Mouse (Mus musculus): ENCODE measurements at regions not wholly inside any gene's neighbourhood (a gene's known extent, or its start where the extent isn't known, plus 50 kb on each side); places are given as distances from the start of the nearest gene placed in this dataset.

DNA sequence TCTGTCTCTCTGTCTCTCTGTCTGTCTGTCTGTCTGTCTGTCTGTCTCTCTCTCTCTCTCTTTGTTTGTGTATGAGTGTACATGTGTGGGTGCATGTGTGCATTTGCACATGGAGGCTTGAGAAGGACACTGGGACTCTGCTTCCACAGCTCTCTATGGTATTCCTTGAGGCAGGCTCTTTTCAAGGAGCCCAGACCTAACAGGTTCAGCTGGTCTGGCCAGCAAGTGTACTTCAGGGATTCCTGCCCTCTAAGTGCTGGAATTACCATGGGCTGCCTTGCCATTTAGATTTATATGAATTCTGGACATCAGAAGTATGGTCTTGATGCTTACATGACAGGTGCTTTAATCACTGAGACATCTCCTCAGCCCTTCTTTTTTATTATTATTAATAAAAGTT lies 274.4 kb downstream of the Tmem38b start:
- Histone ChIP-seq H3K27me3 (ENCODE audit: control insufficient read depth, insufficient read depth, low read length, poor library complexity, severe bottlenecking) (no peaks in the 10 kb centered on the region), H3K27ac (ENCODE audit: insufficient read depth, low read length) (no peak overlapping the region), H3K9ac (ENCODE audit: low read depth, poor library complexity, severe bottlenecking) (no peak overlapping the region), H3K4me1 (ENCODE audit: control insufficient read depth, insufficient read depth, low read length) (no peaks in the 10 kb centered on the region), H3K36me3 (ENCODE audit: control insufficient read depth, insufficient read depth, low read length, poor library complexity, severe bottlenecking) (no peaks in the 10 kb centered on the region), H3K9me3 (replicated peaks; ENCODE audit: control insufficient read depth, insufficient read depth, low read length, poor library complexity, severe bottlenecking) (no peaks in the 10 kb centered on the region), H3K4me3 (ENCODE audit: low read depth, low read length) (no peak overlapping the region)
- no peak for TF ChIP-seq CTCF (IDR thresholded peaks at IDR 0.05; ENCODE audit: low read depth, low read length)
- no peak for TF ChIP-seq EP300 (IDR thresholded peaks at IDR 0.05; ENCODE audit: insufficient read depth, low read depth, low read length)
- TF ChIP-seq POLR2A (IDR thresholded peaks at IDR 0.05; ENCODE audit: insufficient read depth, low read length), result no peak

DNA sequence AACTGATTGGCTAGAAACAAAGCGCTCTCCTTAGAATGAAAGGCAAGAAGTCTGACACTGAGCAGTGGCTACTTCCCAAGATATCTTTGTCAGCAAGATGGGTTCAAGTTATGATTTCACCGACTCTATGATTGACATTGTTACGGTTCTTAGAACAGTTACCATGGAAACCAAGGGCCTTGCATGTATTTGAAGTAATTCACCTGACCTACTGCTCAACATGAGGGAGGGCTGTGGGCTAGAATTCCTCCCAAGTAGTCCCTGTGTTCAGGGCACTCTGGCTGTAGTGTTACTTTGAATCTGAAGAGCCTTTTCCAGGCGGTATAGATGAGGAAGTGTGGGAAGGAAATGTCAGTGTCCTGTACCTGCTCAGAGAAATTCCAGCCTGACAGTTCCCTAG lies 281.1 kb downstream of the Tmem38b start:
- H3K27ac ChIP-seq (ENCODE audit: insufficient read depth, low read length), result no peak overlapping the region
- H3K27me3 ChIP-seq (ENCODE audit: control insufficient read depth, insufficient read depth, low read length, poor library complexity, severe bottlenecking), result no peaks in the 10 kb centered on the region
- H3K4me1 ChIP-seq (ENCODE audit: control insufficient read depth, insufficient read depth, low read length), result no peaks in the 10 kb centered on the region
- H3K4me3 ChIP-seq (ENCODE audit: low read depth, low read length), result no peak overlapping the region
- no peaks in the 10 kb centered on the region for H3K36me3 ChIP-seq (ENCODE audit: control insufficient read depth, insufficient read depth, low read length, poor library complexity, severe bottlenecking)
- no peak overlapping the region for H3K9ac ChIP-seq (ENCODE audit: low read depth, poor library complexity, severe bottlenecking)
- no peaks in the 10 kb centered on the region for H3K9me3 ChIP-seq (replicated peaks; ENCODE audit: control insufficient read depth, insufficient read depth, low read length, poor library complexity, severe bottlenecking)
- TF ChIP-seq POLR2A (IDR thresholded peaks at IDR 0.05; ENCODE audit: insufficient read depth, low read length) (no peak), EP300 (IDR thresholded peaks at IDR 0.05; ENCODE audit: insufficient read depth, low read depth, low read length) (no peak), CTCF (IDR thresholded peaks at IDR 0.05; ENCODE audit: low read depth, low read length) (no peak)

GRCm38 (mm10) chr4:54116310-54116709 lies 290.5 kb downstream of the Tmem38b start:
- no peak for TF ChIP-seq CTCF (IDR thresholded peaks at IDR 0.05; ENCODE audit: low read depth, low read length)
- no peak overlapping the region for H3K9ac ChIP-seq (ENCODE audit: low read depth, poor library complexity, severe bottlenecking)
- H3K36me3 ChIP-seq (ENCODE audit: control insufficient read depth, insufficient read depth, low read length, poor library complexity, severe bottlenecking), result no peaks in the 10 kb centered on the region
- no peaks in the 10 kb centered on the region for H3K9me3 ChIP-seq (replicated peaks; ENCODE audit: control insufficient read depth, insufficient read depth, low read length, poor library complexity, severe bottlenecking)
- no peaks in the 10 kb centered on the region for H3K27me3 ChIP-seq (ENCODE audit: control insufficient read depth, insufficient read depth, low read length, poor library complexity, severe bottlenecking)
- H3K4me1 ChIP-seq (ENCODE audit: control insufficient read depth, insufficient read depth, low read length), result no peaks in the 10 kb centered on the region
- no peak overlapping the region for H3K27ac ChIP-seq (ENCODE audit: insufficient read depth, low read length)
- H3K4me3 ChIP-seq (ENCODE audit: low read depth, low read length), result no peak overlapping the region

DNA sequence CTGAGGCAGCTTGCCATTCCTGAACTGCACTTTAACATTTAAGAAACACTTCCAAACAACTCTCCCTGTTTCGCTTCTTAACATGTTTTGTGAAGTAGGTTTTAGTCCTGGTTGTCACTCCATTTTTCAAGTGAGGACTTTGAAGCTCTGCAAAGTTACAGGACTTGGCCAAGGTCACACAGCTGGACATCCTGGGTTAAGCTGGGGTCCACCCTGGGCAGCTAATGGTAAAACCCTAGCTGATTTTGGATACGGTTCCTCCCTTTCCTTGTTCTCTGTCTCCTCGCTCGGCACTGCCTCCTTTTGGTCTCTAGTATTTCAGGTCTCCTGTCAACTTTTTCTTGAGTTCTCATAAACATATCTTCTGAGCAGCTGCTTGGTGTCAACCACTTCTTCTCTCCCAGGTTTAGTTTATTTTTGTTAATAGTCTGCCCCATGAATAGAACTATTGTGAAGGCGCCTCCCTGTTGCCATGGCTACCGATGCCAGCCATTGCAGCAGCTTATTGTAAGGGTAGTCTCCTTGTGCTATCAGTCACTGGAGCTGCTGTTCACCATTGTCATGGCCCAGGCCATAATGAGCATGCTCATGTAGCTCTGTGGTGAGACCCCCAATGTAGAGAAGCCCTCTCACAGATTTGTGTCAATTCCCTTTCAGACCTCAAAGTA lies 292.5 kb downstream of the Tmem38b start:
- no peak overlapping the region for H3K9ac ChIP-seq (ENCODE audit: low read depth, poor library complexity, severe bottlenecking)
- H3K4me1 ChIP-seq (ENCODE audit: control insufficient read depth, insufficient read depth, low read length), result no peaks in the 10 kb centered on the region
- H3K36me3 ChIP-seq (ENCODE audit: control insufficient read depth, insufficient read depth, low read length, poor library complexity, severe bottlenecking), result no peaks in the 10 kb centered on the region
- H3K9me3 ChIP-seq (replicated peaks; ENCODE audit: control insufficient read depth, insufficient read depth, low read length, poor library complexity, severe bottlenecking), result no peaks in the 10 kb centered on the region
- H3K27ac ChIP-seq (ENCODE audit: insufficient read depth, low read length), result no peak overlapping the region
- H3K27me3 ChIP-seq (ENCODE audit: control insufficient read depth, insufficient read depth, low read length, poor library complexity, severe bottlenecking), result no peaks in the 10 kb centered on the region
- no peak overlapping the region for H3K4me3 ChIP-seq (ENCODE audit: low read depth, low read length)
- TF ChIP-seq EP300 (IDR thresholded peaks at IDR 0.05; ENCODE audit: insufficient read depth, low read depth, low read length), result no peak
- no peak for TF ChIP-seq CTCF (IDR thresholded peaks at IDR 0.05; ENCODE audit: low read depth, low read length)
- no peak for TF ChIP-seq POLR2A (IDR thresholded peaks at IDR 0.05; ENCODE audit: insufficient read depth, low read length)

GRCm38 (mm10) chr4:54128717-54129698 lies 303.2 kb downstream of the Tmem38b start:
- Histone ChIP-seq H3K4me1 (ENCODE audit: control insufficient read depth, insufficient read depth, low read length) (no peaks in the 10 kb centered on the region), H3K9ac (ENCODE audit: low read depth, poor library complexity, severe bottlenecking) (no peak overlapping the region), H3K4me3 (ENCODE audit: low read depth, low read length) (no peak overlapping the region), H3K9me3 (replicated peaks; ENCODE audit: control insufficient read depth, insufficient read depth, low read length, poor library complexity, severe bottlenecking) (no peaks in the 10 kb centered on the region), H3K36me3 (ENCODE audit: control insufficient read depth, insufficient read depth, low read length, poor library complexity, severe bottlenecking) (no peaks in the 10 kb centered on the region), H3K27me3 (ENCODE audit: control insufficient read depth, insufficient read depth, low read length, poor library complexity, severe bottlenecking) (no peaks in the 10 kb centered on the region), H3K27ac (ENCODE audit: insufficient read depth, low read length) (no peak overlapping the region)
- TF ChIP-seq POLR2A (IDR thresholded peaks at IDR 0.05; ENCODE audit: insufficient read depth, low read length) (no peak), CTCF (IDR thresholded peaks at IDR 0.05; ENCODE audit: low read depth, low read length) (no peak), EP300 (IDR thresholded peaks at IDR 0.05; ENCODE audit: insufficient read depth, low read depth, low read length) (no peak)

- TF ChIP-seq POLR2A (IDR thresholded peaks at IDR 0.05; ENCODE audit: insufficient read depth, low read length) (no peak), EP300 (IDR thresholded peaks at IDR 0.05; ENCODE audit: insufficient read depth, low read depth, low read length) (no peak), CTCF (IDR thresholded peaks at IDR 0.05; ENCODE audit: low read depth, low read length) (no peak)
- Histone ChIP-seq H3K36me3 (ENCODE audit: control insufficient read depth, insufficient read depth, low read length, poor library complexity, severe bottlenecking) (no peaks in the 10 kb centered on the region), H3K4me3 (ENCODE audit: low read depth, low read length) (no peak overlapping the region)
These were observed 330.3 kb downstream of the Tmem38b start for GRCm38 (mm10) chr4:54156146-54156545.

More at GRCm38 (mm10) chr4:54156146-54156545, 330.3 kb downstream of the Tmem38b start:
- Histone ChIP-seq H3K27ac (ENCODE audit: insufficient read depth, low read length) (no peak overlapping the region), H3K9me3 (replicated peaks; ENCODE audit: control insufficient read depth, insufficient read depth, low read length, poor library complexity, severe bottlenecking) (0 out of 2 replicates have a peak, but pooled peaks cover 2% of the 10 kb centered on the region), H3K9ac (ENCODE audit: low read depth, poor library complexity, severe bottlenecking) (no peak overlapping the region), H3K27me3 (ENCODE audit: control insufficient read depth, insufficient read depth, low read length, poor library complexity, severe bottlenecking) (no peaks in the 10 kb centered on the region), H3K4me1 (ENCODE audit: control insufficient read depth, insufficient read depth, low read length) (no peaks in the 10 kb centered on the region)
